Mouse (Mus musculus): ENCODE data around the gene Cavin4.

DNA sequence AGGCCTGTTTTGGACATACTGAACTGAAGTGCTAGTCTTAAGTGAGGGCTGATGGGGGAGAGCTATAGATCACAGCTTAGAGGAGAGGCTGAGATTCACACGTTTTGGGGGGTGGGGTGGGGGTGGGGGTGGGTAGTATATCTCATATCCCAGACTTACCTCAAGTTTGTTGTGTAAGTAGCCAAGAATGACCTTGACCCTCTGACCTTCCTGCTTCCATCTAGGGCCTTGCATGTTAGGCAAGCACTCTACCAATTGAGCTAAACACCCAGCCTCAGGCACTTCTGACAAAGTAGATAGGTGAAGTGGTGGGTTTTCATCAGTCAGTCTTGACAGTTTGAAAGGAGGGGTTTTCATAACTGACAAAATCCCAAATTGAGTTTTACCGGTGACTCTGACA lies 14.5 kb downstream of the Cavin4 start:
- TF ChIP-seq CTCF (IDR thresholded peaks at IDR 0.05; ENCODE audit: low read depth, low read length) (no peak), POLR2A (IDR thresholded peaks at IDR 0.05; ENCODE audit: extremely low read depth, insufficient read depth, low read length) (no peak)
